Mouse (Mus musculus) midbrain, embryonic 16.5 days (tissue): Measurements from ENCODE around the gene Defb36. TPM values are rescaled to one million over a fixed set of nuclear protein-coding genes. Genes with fewer than 3 reads are reported as not detected.

Source experiments
- ATAC-seq: fragments of 200-750 bp; cut with Nextera tagmentation; 2 replicates; pipeline ENCODE4 v1.8.0; 2017; ENCODE audit warnings: moderate TSS enrichment
- H3K27ac ChIP-seq: fragments of 300-500 bp; sonication (generic); 2 replicates; pipeline ENCODE4 v1.5.1; 2014; ENCODE audit warnings: mild to moderate bottlenecking, low read length, mixed read lengths
- H3K27me3 ChIP-seq: fragments of 300-500 bp; sonication (generic); 2 replicates; pipeline ENCODE4 v1.6.1; 2014; ENCODE audit warnings: low read depth, low read length, mixed read lengths; ENCODE audit not compliant: control insufficient read depth, insufficient read depth
- H3K36me3 ChIP-seq: fragments of 300-500 bp; sonication (generic); 2 replicates; pipeline ENCODE4 v1.6.1; 2014; ENCODE audit warnings: mild to moderate bottlenecking, low read length, moderate library complexity, mixed read lengths; ENCODE audit not compliant: control insufficient read depth, insufficient read depth
- H3K4me1 ChIP-seq: fragments of 300-500 bp; sonication (generic); 2 replicates; pipeline ENCODE4 v1.6.1; 2014; ENCODE audit warnings: mild to moderate bottlenecking, low read length, mixed read lengths; ENCODE audit not compliant: control insufficient read depth, insufficient read depth
- H3K4me2 ChIP-seq: fragments of 300-500 bp; sonication (generic); 2 replicates; pipeline ENCODE4 v1.6.1; 2014; ENCODE audit warnings: mild to moderate bottlenecking, low read length, mixed read lengths
- H3K4me3 ChIP-seq: fragments of 300-500 bp; sonication (generic); 2 replicates; pipeline ENCODE4 v1.5.1; 2014; ENCODE audit warnings: low read depth, mild to moderate bottlenecking, low read length, moderate library complexity, mixed read lengths
- H3K9ac ChIP-seq: fragments of 300-500 bp; sonication (generic); 2 replicates; pipeline ENCODE4 v1.6.1; 2014; ENCODE audit warnings: low read depth, low read length, mixed read lengths
- H3K9me3 ChIP-seq: fragments of 300-500 bp; sonication (generic); replicated peaks from 2 replicates; pipeline ENCODE4 v1.6.1; 2014; ENCODE audit warnings: mild to moderate bottlenecking, low read length, mixed read lengths; ENCODE audit not compliant: control insufficient read depth, poor library complexity, severe bottlenecking
- WGBS: fragments of 180-500 bp; shearing (Covaris S2); extraction: QIAGEN DNeasy Blood & Tissue Kit; methylation state at CpG from one replicate; pipeline ENCODE4 v1.1.7; 2014; 5-methylcytosine and 5-hydroxymethylcytosine counted together
- polyA plus RNA-seq: library from polyadenylated mRNA; unstranded; fragments of >200 nt; fragmentation: Nextera tagmentation; extraction: Ambion mirVana; gene quantifications from 2 replicates; pipeline ENCODE4 v1.2.1, GENCODE M21; 2015

Defb36 gene
- polyA plus RNA-seq, 1 experiment from 2014 or later = not detected

DNA sequence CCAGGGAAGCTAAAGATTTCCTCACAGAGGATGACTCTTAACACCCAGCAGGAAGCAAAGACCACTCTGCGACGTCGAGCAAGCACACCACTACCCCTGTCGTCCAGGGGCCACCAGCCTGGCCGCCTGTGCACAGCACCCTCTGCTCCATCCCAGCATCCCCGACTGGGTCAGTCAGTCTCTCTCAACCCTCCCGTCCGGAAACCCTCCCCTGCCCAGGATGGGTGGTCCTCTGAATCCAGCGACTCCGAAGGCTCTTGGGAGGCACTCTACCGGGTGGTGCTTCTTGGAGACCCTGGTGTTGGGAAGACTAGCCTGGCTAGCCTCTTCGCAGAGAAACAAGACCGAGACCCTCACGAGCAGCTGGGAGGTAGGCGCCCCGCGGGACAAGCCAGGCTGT, 23.9 kb downstream of the Defb36 start:
- Histone ChIP-seq H3K4me3 (no peak overlapping the region), H3K9ac (no peak overlapping the region), H3K4me2 (no peak overlapping the region), H3K9me3 (no peaks in the 10 kb centered on the region), H3K4me1 (peaks cover 11% of the 10 kb centered on the region; the same call in 1 of the 2 replicates), H3K27ac (no peak overlapping the region), H3K27me3 (peaks cover 22% of the 10 kb centered on the region), H3K36me3 (no peaks in the 10 kb centered on the region)
- ATAC-seq = no peak
- 47% methylated on average over 17 of the region's 17 CpGs for WGBS

DNA sequence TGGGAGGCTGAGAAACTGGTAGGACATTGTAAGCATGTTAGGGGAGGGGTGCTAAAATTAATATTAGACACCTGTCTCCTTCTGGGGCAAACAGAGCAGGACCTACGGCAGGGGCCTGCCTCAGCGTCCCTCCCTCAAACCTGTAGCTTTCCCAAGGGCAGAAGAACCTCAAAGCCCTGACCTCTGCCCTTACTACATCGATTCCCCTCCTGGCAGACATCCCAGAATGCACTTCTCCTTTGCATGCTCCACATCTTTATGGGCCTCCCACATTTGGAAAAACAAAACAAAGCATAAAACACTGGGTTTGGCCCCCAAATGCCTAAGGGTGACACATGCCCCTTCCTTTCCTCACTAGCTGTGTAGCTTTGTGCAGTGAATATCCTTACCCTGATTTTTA, 25.1 kb downstream of the Defb36 start:
- no peak overlapping the region for H3K9ac ChIP-seq
- 72% methylated on average over 3 of the region's 3 CpGs for WGBS
- peaks cover 13% of the 10 kb centered on the region; the same call in 1 of the 2 replicates for H3K4me1 ChIP-seq
- peaks cover 22% of the 10 kb centered on the region for H3K27me3 ChIP-seq
- no peaks in the 10 kb centered on the region for H3K36me3 ChIP-seq
- no peak overlapping the region for H3K4me2 ChIP-seq
- no peak overlapping the region for H3K27ac ChIP-seq
- no peak for ATAC-seq
- no peak overlapping the region for H3K4me3 ChIP-seq
- no peaks in the 10 kb centered on the region for H3K9me3 ChIP-seq

DNA sequence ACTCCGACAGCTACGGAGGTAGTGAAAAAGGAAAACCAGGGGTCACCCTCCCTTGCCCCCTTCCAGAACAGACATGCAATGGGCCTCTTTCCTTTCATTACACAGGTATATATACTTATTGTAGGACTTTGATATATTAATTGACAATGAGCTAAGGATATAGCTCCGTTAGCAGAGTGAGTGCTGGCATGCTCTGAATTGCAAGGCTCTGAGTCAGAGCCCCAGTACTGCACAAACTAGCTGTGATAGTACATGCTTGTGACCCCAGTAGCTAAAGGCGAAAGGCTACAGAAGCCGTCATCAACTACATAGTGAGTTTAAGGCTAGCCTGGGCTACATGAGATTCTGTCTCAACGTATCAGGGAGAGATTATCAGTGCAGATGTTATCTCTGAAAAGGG, 25.8 kb downstream of the Defb36 start:
- Histone ChIP-seq H3K36me3 (no peaks in the 10 kb centered on the region), H3K9me3 (no peaks in the 10 kb centered on the region), H3K27ac (no peak overlapping the region), H3K4me2 (no peak overlapping the region), H3K27me3 (peaks cover 22% of the 10 kb centered on the region), H3K4me1 (peaks cover 13% of the 10 kb centered on the region; the same call in 1 of the 2 replicates), H3K9ac (no peak overlapping the region), H3K4me3 (no peak overlapping the region)
- ATAC-seq = no peak
- 87% methylated on average over 6 of the region's 6 CpGs for whole genome bisulfite sequencing

DNA sequence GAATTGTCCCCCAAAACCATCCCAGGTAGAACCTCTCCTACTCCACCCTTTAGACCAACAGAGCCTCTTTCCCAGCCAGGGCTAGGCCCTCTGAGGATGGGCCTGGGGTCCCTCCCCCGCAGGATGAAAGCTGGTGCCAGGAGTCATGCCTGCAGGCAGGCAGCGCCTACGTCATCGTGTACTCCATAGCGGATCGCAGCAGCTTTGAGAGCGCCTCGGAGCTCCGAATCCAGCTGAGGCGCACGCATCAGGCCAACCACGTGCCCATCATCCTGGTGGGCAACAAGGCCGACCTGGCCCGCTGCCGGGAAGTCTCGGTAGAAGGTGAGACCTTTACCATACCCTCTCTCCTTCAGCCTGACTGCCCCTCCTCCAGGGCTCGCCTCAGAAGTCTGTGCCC, 29.2 kb downstream of the Defb36 start:
- no peak for ATAC-seq
- WGBS = 34% methylated on average over 17 of the region's 17 CpGs
- H3K36me3 ChIP-seq = no peaks in the 10 kb centered on the region
- H3K4me3 ChIP-seq = no peak overlapping the region
- H3K9ac ChIP-seq = peak overlapping the region; percentile 23; the same call in 1 of the 2 replicates
- no peak overlapping the region for H3K27ac ChIP-seq
- H3K4me2 ChIP-seq = peak overlapping the region; percentile 36
- H3K4me1 ChIP-seq = 0 out of 2 replicates have a peak, but pooled peaks cover 2% of the 10 kb centered on the region
- peaks cover 5% of the 10 kb centered on the region for H3K27me3 ChIP-seq
- no peaks in the 10 kb centered on the region for H3K9me3 ChIP-seq

DNA sequence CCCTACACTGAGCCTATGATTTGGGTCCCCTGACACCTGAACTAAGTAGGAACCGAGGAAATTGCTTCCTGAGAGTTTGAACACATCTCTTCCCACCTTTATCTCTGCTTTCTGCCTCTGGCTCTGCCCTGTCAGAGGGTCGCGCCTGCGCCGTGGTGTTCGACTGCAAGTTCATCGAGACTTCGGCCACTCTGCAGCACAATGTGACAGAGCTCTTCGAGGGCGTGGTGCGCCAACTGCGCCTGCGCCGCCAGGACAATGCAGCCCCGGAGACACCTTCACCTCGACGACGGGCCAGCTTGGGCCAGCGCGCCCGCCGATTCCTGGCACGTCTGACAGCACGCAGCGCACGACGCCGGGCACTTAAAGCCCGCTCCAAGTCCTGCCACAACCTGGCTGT, 30.2 kb downstream of the Defb36 start:
- no peaks in the 10 kb centered on the region for H3K36me3 ChIP-seq
- no peak for ATAC-seq
- no peaks in the 10 kb centered on the region for H3K9me3 ChIP-seq
- no peaks in the 10 kb centered on the region for H3K27me3 ChIP-seq
- no peak overlapping the region for H3K9ac ChIP-seq
- no peak overlapping the region for H3K4me3 ChIP-seq
- H3K4me1 ChIP-seq = 0 out of 2 replicates have a peak, but pooled peaks cover 2% of the 10 kb centered on the region
- H3K27ac ChIP-seq = no peak overlapping the region
- no peak overlapping the region for H3K4me2 ChIP-seq
- 81% methylated on average over 29 of the region's 29 CpGs for WGBS

DNA sequence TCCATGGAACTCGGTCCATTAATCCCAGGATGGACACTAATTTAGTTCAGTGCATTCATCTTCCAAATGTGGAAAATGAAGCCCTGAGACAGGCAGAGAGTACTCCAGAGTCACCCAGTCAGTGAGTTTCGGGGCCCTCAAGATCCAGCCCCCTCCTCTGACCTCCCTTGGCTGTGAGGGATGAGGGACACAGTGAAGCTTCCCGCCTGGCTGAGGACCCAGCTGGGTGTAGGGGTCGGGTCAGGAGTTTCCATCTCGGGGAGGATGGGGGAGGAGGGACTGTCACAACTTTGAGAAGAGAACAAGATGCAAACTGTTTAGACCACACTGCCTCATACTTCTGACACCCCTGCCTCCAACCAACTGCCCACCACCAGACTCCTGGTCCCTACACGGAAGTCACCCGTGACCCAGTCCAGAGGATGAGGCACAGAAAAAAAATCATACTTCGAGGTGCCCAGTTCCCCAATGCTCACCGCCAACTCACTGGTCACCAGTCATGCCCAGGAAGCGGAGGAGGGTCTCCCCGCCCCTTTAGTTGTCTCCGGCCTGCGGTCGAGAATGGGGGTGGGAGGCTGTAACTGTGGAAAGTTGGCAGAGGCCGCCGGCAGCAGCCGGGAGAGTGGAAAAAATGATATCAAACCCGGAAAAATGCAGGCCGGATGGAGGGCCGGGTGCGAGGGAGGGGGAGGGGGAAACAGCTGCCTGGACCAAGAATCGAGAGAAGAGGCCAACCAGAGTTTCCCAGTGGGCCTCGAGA, 32.3 kb downstream of the Defb36 start:
- WGBS = 80% methylated on average over 23 of the region's 23 CpGs
- no peak overlapping the region for H3K4me2 ChIP-seq
- no peaks in the 10 kb centered on the region for H3K9me3 ChIP-seq
- 0 out of 2 replicates have a peak, but pooled peaks cover 2% of the 10 kb centered on the region for H3K4me1 ChIP-seq
- no peak overlapping the region for H3K27ac ChIP-seq
- H3K27me3 ChIP-seq = no peaks in the 10 kb centered on the region
- H3K9ac ChIP-seq = no peak overlapping the region
- H3K4me3 ChIP-seq = no peak overlapping the region
- ATAC-seq = no peak
- no peaks in the 10 kb centered on the region for H3K36me3 ChIP-seq

DNA sequence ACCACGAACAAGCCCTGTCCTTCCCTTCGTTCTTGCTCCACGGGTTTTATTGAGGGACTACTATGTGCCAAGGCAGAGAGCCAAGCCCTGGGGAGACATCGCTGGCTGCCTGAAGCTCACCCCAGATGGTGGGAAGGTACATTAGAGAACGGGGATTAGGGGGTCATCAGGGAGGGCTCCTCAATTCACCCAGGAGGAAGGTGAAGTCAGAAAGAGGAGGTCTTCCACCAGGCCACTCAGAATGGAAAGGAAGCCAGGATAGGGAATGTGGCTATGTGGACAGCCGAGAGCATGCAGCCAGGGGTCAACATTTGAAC, 32.8 kb downstream of the Defb36 start:
- 93% methylated on average over 6 of the region's 6 CpGs for WGBS
- Histone ChIP-seq H3K9me3 (no peaks in the 10 kb centered on the region), H3K27ac (no peak overlapping the region), H3K36me3 (no peaks in the 10 kb centered on the region), H3K4me3 (no peak overlapping the region), H3K9ac (no peak overlapping the region), H3K27me3 (no peaks in the 10 kb centered on the region), H3K4me1 (0 out of 2 replicates have a peak, but pooled peaks cover 2% of the 10 kb centered on the region), H3K4me2 (no peak overlapping the region)
- ATAC-seq = no peak

DNA sequence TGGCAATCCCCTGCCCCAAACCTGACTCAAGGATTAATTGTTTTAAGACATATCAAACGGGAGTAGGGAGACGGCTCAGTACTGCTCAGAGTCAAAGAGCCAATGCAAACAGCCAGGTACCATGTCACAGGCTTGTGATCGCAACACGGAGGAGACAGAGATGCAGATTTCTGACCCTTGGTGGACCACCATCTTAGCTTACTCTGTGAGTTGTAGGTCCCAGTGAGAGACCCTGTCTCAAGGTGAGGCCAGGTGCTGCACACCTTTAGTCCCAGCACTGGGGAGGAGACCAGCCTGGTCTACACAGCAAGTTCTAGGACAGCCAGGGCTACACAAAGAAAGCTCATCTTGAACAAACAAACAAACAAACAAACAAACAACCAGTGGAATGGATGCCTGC, 33.3 kb downstream of the Defb36 start:
- no peak for ATAC-seq
- Histone ChIP-seq H3K27me3 (no peaks in the 10 kb centered on the region), H3K4me2 (no peak overlapping the region), H3K4me1 (0 out of 2 replicates have a peak, but pooled peaks cover 2% of the 10 kb centered on the region), H3K27ac (no peak overlapping the region), H3K9me3 (no peaks in the 10 kb centered on the region), H3K36me3 (no peaks in the 10 kb centered on the region), H3K9ac (no peak overlapping the region), H3K4me3 (no peak overlapping the region)
- WGBS = 86% methylated on average over 4 of the region's 4 CpGs

DNA sequence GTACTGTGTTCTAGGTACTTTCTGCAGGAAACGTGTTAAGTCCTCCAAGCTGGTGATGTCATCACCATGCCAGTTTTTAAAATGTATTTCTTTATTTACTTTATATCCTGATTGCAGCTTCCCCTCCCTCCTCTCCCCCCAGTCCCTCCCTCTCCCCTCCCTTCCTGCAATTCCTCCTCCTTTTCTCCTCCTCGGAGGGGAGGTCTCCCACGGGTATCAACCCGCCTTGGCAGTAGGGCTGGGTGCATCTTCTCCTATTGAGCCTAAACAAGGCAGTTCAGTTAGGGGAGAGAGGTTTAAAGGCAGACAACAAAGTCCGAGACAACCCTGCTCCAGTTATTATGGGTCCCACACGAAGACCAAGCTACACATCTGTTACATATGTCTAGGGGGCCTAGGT, 34.7 kb downstream of the Defb36 start:
- 62% methylated on average over 6 of the region's 6 CpGs for WGBS
- no peaks in the 10 kb centered on the region for H3K36me3 ChIP-seq
- no peak overlapping the region for H3K4me3 ChIP-seq
- H3K9ac ChIP-seq = no peak overlapping the region
- H3K27me3 ChIP-seq = no peaks in the 10 kb centered on the region
- no peaks in the 10 kb centered on the region for H3K9me3 ChIP-seq
- no peak overlapping the region for H3K4me2 ChIP-seq
- H3K27ac ChIP-seq = no peak overlapping the region
- ATAC-seq = no peak
- H3K4me1 ChIP-seq = no peaks in the 10 kb centered on the region
